Mouse (Mus musculus) midbrain, embryonic 13.5 days (tissue): ENCODE measurements around the gene Uggt2. TPM values are rescaled to one million over a fixed set of nuclear protein-coding genes. Genes with fewer than 3 reads are reported as not detected.
A peak's percentile ranks its signal among the peaks of the same experiment; 100 is the strongest.

Experiments
- ATAC-seq: fragments of 200-750 bp; cut with Nextera tagmentation; 2 replicates; pipeline ENCODE4 v1.8.0; 2017; ENCODE audit warnings: mild to moderate bottlenecking, moderate TSS enrichment, moderate library complexity
- H3K27ac ChIP-seq: fragments of 300-500 bp; sonication (generic); 2 replicates; pipeline ENCODE4 v1.5.1; 2015; ENCODE audit warnings: inconsistent platforms, mild to moderate bottlenecking, moderate library complexity
- H3K27me3 ChIP-seq: fragments of 300-500 bp; sonication (generic); 2 replicates; pipeline ENCODE4 v1.6.1; 2015; ENCODE audit warnings: mild to moderate bottlenecking, inconsistent platforms
- H3K36me3 ChIP-seq: fragments of 300-500 bp; sonication (generic); 2 replicates; pipeline ENCODE4 v1.6.1; 2015; ENCODE audit warnings: mild to moderate bottlenecking, inconsistent platforms
- H3K4me1 ChIP-seq: fragments of 300-500 bp; sonication (generic); replicated peaks from 2 replicates; pipeline ENCODE4 v1.6.1; 2015; ENCODE audit warnings: inconsistent platforms
- H3K4me2 ChIP-seq: fragments of 300-500 bp; sonication (generic); replicated peaks from 2 replicates; pipeline ENCODE4 v1.6.1; 2015; ENCODE audit warnings: moderate library complexity, mild to moderate bottlenecking, inconsistent platforms
- H3K4me3 ChIP-seq: fragments of 300-500 bp; sonication (generic); replicated peaks from 2 replicates; pipeline ENCODE4 v1.5.1; 2015; ENCODE audit warnings: mild to moderate bottlenecking, inconsistent platforms
- H3K9ac ChIP-seq: fragments of 300-500 bp; sonication (generic); replicated peaks from 2 replicates; pipeline ENCODE4 v1.6.1; 2015; ENCODE audit warnings: mild to moderate bottlenecking, inconsistent platforms
- H3K9me3 ChIP-seq: fragments of 300-500 bp; sonication (generic); 2 replicates; pipeline ENCODE4 v1.6.1; 2016; ENCODE audit warnings: mild to moderate bottlenecking, inconsistent platforms
- WGBS: fragments of 180-500 bp; shearing (Covaris S2); methylation state at CpG from one replicate; pipeline ENCODE4 v1.1.7; 2015; 5-methylcytosine and 5-hydroxymethylcytosine counted together
- polyA plus RNA-seq: library from polyadenylated mRNA; unstranded; fragments of >200 nt; fragmentation: Nextera tagmentation; extraction: Ambion mirVana; gene quantifications from 2 replicates; pipeline ENCODE4 v1.2.1, GENCODE M21; 2015

Uggt2 gene
- polyA plus RNA-seq, 1 experiment from 2014 or later: 20.1 TPM

- H3K4me1 ChIP-seq: no peaks in the 10 kb centered on the region
- ATAC-seq: no peak
- H3K27ac ChIP-seq: no peak overlapping the region
- no peaks in the 10 kb centered on the region for H3K36me3 ChIP-seq
- H3K9me3 ChIP-seq: no peaks in the 10 kb centered on the region
- no peak overlapping the region for H3K4me2 ChIP-seq
- WGBS: 77% methylated on average over 7 of the region's 7 CpGs
- no peaks in the 10 kb centered on the region for H3K27me3 ChIP-seq
- H3K4me3 ChIP-seq: no peak overlapping the region
- no peak overlapping the region for H3K9ac ChIP-seq
Observed at GRCm38 (mm10) chr14:119108776-119109301, 9.6 kb upstream of the Uggt2 start.

GRCm38 (mm10) chr14:119107591-119107990 is 8.4 kb upstream of the Uggt2 start:
- no peak overlapping the region for H3K4me3 ChIP-seq
- H3K9ac ChIP-seq: no peak overlapping the region
- no peak overlapping the region for H3K27ac ChIP-seq
- no peak overlapping the region for H3K4me2 ChIP-seq
- 91% methylated on average over 8 of the region's 8 CpGs for WGBS
- no peak for ATAC-seq
- H3K9me3 ChIP-seq: no peaks in the 10 kb centered on the region
- no peaks in the 10 kb centered on the region for H3K36me3 ChIP-seq
- no peaks in the 10 kb centered on the region for H3K4me1 ChIP-seq
- no peaks in the 10 kb centered on the region for H3K27me3 ChIP-seq

GRCm38 (mm10) chr14:119099570-119099891 is 301 bp upstream of the Uggt2 start:
- H3K27me3 ChIP-seq: no peaks in the 10 kb centered on the region
- H3K9ac ChIP-seq: peak overlapping the region; percentile 95
- peak overlapping the region; percentile 75 for H3K4me3 ChIP-seq
- H3K27ac ChIP-seq: peak overlapping the region; percentile 87
- peak overlapping the region; percentile 66 for H3K4me2 ChIP-seq
- H3K9me3 ChIP-seq: no peaks in the 10 kb centered on the region
- peaks cover 4% of the 10 kb centered on the region; the same call in 1 of the 2 replicates for H3K36me3 ChIP-seq
- peaks cover 23% of the 10 kb centered on the region for H3K4me1 ChIP-seq
- 0% methylated on average over 13 of the region's 13 CpGs for WGBS
- ATAC-seq: peak; percentile 91; the same call in 1 of the 2 replicates

DNA sequence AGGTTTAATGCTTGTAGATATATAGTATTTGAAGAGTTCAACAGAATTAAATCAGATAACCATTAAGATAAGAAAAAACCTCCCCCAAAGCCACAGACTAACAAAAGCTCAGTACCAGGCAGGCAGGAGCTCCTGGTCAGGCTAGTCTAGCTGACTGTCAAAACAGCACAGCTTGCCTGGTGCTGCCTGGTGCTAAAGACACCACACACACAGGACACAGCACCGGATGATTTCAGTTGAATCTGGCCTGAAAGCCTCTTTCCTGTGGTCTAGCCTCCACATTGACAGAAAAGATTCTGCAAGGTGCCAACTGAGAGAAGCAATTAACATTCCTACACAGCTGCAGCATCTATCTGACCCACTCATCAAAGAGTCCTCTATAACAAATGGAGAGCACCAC is 37.4 kb downstream of the Uggt2 start:
- Histone ChIP-seq H3K27ac (no peak overlapping the region), H3K27me3 (no peaks in the 10 kb centered on the region), H3K36me3 (peaks cover 34% of the 10 kb centered on the region), H3K4me1 (no peaks in the 10 kb centered on the region), H3K9ac (no peak overlapping the region), H3K4me3 (no peak overlapping the region), H3K9me3 (no peaks in the 10 kb centered on the region), H3K4me2 (no peak overlapping the region)
- no peak for ATAC-seq
- 96% methylated on average over 1 of the region's 1 CpGs for WGBS

DNA sequence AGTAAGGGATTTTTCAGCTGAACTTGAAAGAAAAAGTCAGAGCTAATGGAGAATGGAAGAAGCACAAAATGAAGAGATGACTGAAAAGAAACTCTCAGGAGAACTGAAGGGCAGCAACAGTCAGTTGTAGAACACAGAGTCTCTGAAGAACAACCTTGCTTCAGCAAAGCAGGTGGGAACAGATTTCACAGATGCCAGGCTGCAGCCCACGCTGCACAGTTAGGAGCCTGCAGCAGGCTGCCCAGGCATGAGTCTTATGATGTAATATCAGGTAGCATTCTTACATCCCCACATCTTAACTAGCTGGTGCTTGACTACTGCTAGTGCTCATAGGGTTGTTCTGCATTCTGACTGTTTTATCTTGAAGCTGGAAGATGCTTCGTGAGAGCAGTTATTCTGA is 38.5 kb downstream of the Uggt2 start:
- Histone ChIP-seq H3K9me3 (no peaks in the 10 kb centered on the region), H3K4me1 (no peaks in the 10 kb centered on the region), H3K4me2 (no peak overlapping the region), H3K9ac (no peak overlapping the region), H3K27ac (no peak overlapping the region), H3K27me3 (no peaks in the 10 kb centered on the region), H3K36me3 (peaks cover 34% of the 10 kb centered on the region), H3K4me3 (no peak overlapping the region)
- WGBS: 99% methylated on average over 2 of the region's 2 CpGs
- no peak for ATAC-seq

- no peaks in the 10 kb centered on the region for H3K9me3 ChIP-seq
- H3K4me1 ChIP-seq: no peaks in the 10 kb centered on the region
- no peak overlapping the region for H3K27ac ChIP-seq
- no peak for ATAC-seq
- H3K36me3 ChIP-seq: peaks cover 43% of the 10 kb centered on the region
- no peak overlapping the region for H3K4me3 ChIP-seq
- H3K27me3 ChIP-seq: no peaks in the 10 kb centered on the region
- 96% methylated on average over 4 of the region's 4 CpGs for WGBS
- H3K4me2 ChIP-seq: no peak overlapping the region
- no peak overlapping the region for H3K9ac ChIP-seq
Observed at GRCm38 (mm10) chr14:119057014-119057413, 42.2 kb downstream of the Uggt2 start.

DNA sequence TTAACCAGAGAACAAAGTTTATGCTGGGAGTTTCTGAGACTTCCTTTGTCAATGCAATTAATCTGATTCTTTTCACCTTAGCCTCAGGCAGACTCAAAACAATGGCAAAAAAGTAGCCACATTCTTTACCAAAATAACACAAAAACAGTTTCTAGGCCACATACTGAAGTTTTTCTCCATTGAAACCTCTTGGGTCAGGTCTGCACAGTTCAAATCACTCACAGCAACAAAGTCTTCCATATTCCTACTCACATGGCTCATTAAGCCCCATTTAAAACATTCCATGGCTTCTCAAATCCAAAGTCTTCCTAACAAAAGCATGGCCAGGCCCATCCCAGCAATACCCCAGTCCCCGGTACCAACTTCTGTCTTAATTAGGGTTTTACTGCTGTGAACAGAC is 46.3 kb downstream of the Uggt2 start:
- Histone ChIP-seq H3K36me3 (peaks cover 37% of the 10 kb centered on the region), H3K4me1 (no peaks in the 10 kb centered on the region), H3K9ac (no peak overlapping the region), H3K4me3 (no peak overlapping the region), H3K27me3 (no peaks in the 10 kb centered on the region), H3K27ac (no peak overlapping the region), H3K9me3 (no peaks in the 10 kb centered on the region), H3K4me2 (no peak overlapping the region)
- WGBS: 65% methylated on average over 1 of the region's 1 CpGs
- ATAC-seq: no peak

DNA sequence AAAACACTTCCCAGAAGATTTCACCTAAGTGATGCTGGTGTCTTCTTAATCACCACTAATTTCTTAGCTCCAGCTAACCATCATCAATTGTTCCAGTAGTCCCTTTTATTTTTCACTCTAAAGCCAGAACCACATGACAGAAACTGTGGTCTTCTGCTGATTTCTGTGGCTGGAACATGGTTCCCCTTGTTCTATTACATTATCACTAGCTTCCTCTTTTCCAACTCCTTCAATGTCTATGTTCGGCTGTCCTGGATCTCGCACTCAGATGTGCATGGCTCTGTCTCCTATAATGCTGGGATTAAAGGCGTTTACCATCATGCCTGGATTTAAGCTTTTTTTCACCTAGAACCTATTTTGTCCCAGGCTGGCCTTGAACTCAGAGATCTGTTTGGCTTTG is 46.9 kb downstream of the Uggt2 start:
- Histone ChIP-seq H3K4me3 (no peak overlapping the region), H3K36me3 (peaks cover 35% of the 10 kb centered on the region), H3K4me1 (no peaks in the 10 kb centered on the region), H3K27ac (no peak overlapping the region), H3K4me2 (no peak overlapping the region), H3K9ac (no peak overlapping the region), H3K27me3 (no peaks in the 10 kb centered on the region), H3K9me3 (no peaks in the 10 kb centered on the region)
- no peak for ATAC-seq
- 95% methylated on average over 3 of the region's 3 CpGs for WGBS

GRCm38 (mm10) chr14:119043765-119044164 is 55.5 kb downstream of the Uggt2 start:
- no peak for ATAC-seq
- H3K9ac ChIP-seq: no peak overlapping the region
- H3K4me3 ChIP-seq: no peak overlapping the region
- H3K27me3 ChIP-seq: no peaks in the 10 kb centered on the region
- peaks cover 11% of the 10 kb centered on the region for H3K36me3 ChIP-seq
- H3K4me1 ChIP-seq: no peaks in the 10 kb centered on the region
- H3K4me2 ChIP-seq: no peak overlapping the region
- H3K27ac ChIP-seq: no peak overlapping the region
- H3K9me3 ChIP-seq: no peaks in the 10 kb centered on the region
- 85% methylated on average over 7 of the region's 7 CpGs for WGBS

GRCm38 (mm10) chr14:119040253-119040652 is 59.0 kb downstream of the Uggt2 start:
- Histone ChIP-seq H3K36me3 (peaks cover 18% of the 10 kb centered on the region), H3K9me3 (no peaks in the 10 kb centered on the region), H3K4me3 (no peak overlapping the region), H3K4me1 (peaks cover 7% of the 10 kb centered on the region; the same call in 1 of the 2 replicates), H3K27ac (no peak overlapping the region), H3K9ac (no peak overlapping the region), H3K27me3 (no peaks in the 10 kb centered on the region), H3K4me2 (no peak overlapping the region)
- 52% methylated on average over 1 of the region's 1 CpGs for WGBS
- ATAC-seq: no peak

DNA sequence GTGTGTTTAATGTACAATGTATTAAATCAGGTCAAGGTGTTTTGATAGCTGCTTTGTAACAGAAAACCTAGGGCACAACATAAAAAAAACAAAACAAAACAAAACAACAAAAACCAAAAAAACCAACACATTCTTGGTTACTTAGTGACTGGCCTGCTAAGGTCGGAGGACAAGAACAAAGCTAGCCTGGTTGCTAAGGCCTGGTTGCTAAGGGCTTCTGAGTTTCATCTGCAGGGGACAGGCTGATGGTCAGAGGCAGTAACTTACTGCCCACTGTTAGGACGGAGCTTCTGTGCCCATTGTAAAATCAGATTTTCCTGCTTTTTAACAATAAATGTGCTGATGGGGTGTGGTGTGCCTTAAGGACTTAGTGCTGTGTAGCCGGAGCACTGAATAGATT is 61.5 kb downstream of the Uggt2 start:
- no peaks in the 10 kb centered on the region for H3K27me3 ChIP-seq
- ATAC-seq: no peak
- H3K4me3 ChIP-seq: no peak overlapping the region
- H3K36me3 ChIP-seq: peaks cover 29% of the 10 kb centered on the region
- no peak overlapping the region for H3K27ac ChIP-seq
- H3K9me3 ChIP-seq: no peaks in the 10 kb centered on the region
- H3K4me1 ChIP-seq: peaks cover 7% of the 10 kb centered on the region; the same call in 1 of the 2 replicates
- WGBS: 7% methylated on average over 3 of the region's 3 CpGs
- H3K4me2 ChIP-seq: no peak overlapping the region
- H3K9ac ChIP-seq: no peak overlapping the region

DNA sequence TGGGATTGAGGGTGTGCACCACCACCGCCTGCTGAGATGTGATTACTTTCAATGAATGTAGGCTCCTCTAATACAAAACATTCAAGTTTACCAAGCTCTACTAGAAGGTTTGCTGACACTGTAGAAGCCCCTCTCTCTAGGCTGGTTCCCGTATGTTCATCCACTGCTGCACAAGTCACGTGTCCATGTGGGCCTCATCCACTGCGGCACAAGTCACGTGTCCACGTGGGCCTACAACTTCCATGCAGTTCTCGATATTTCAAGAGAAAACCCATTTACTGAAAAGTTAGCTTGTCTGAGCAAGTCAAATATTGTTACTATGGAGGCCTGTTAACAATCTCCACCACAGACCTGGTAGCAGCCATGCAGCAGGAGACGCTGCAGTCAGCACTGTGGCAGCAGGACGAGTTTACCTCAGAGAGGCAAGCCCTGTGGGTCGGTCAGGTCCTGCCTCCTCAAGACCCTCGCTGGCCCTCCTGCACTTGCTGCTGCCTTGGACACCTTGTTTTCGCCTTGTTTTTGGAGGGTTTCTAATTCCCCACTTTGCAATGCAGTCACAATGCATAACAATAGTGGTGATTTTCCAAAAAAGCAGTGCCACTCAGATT is 62.0 kb downstream of the Uggt2 start:
- 71% methylated on average over 12 of the region's 12 CpGs for WGBS
- no peak for ATAC-seq
- no peak overlapping the region for H3K27ac ChIP-seq

GRCm38 (mm10) chr14:119027675-119028253 is 71.5 kb downstream of the Uggt2 start:
- Histone ChIP-seq H3K36me3 (peaks cover 29% of the 10 kb centered on the region), H3K4me2 (no peak overlapping the region), H3K4me1 (no peaks in the 10 kb centered on the region), H3K9ac (no peak overlapping the region), H3K27ac (no peak overlapping the region), H3K27me3 (no peaks in the 10 kb centered on the region), H3K4me3 (no peak overlapping the region), H3K9me3 (no peaks in the 10 kb centered on the region)
- ATAC-seq: no peak
- 78% methylated on average over 2 of the region's 2 CpGs for WGBS

More for the DNA sequence above, 62.0 kb downstream of the Uggt2 start:
- Histone ChIP-seq H3K4me2 (no peak overlapping the region), H3K9me3 (no peaks in the 10 kb centered on the region), H3K4me1 (peaks cover 7% of the 10 kb centered on the region; the same call in 1 of the 2 replicates), H3K27me3 (no peaks in the 10 kb centered on the region), H3K4me3 (no peak overlapping the region), H3K36me3 (peaks cover 29% of the 10 kb centered on the region), H3K9ac (no peak overlapping the region)
